Mouse (Mus musculus) macrophage (primary cell): Measurements from ENCODE around the gene Cnbp. TPM values are rescaled to one million over a fixed set of nuclear protein-coding genes. Genes with fewer than 3 reads are reported as not detected.

Experiments used
- H3K27ac ChIP-seq: fragments of 350-480 bp; formaldehyde crosslinking; 2 replicates; pipeline ENCODE4 v1.9.0; 2021
- H3K36me3 ChIP-seq: fragments of 350-480 bp; formaldehyde crosslinking; 2 replicates; pipeline ENCODE4 v1.9.0; 2021; ENCODE audit errors: inconsistent target
- H3K4me3 ChIP-seq: fragments of 350-480 bp; formaldehyde crosslinking; 2 replicates; pipeline ENCODE4 v1.9.0; 2021; ENCODE audit errors: inconsistent target
- H3K79me2 ChIP-seq: fragments of 350-480 bp; formaldehyde crosslinking; 2 replicates; pipeline ENCODE4 v1.9.0; 2021; ENCODE audit errors: inconsistent target
- WGBS: methylation state at CpG from one replicate; pipeline ENCODE4 v1.1.7; 2026; ENCODE audit warnings: inconsistent platforms; ENCODE audit not compliant: missing documents; 5-methylcytosine and 5-hydroxymethylcytosine counted together
- polyA plus RNA-seq: library from polyadenylated mRNA; stranded (reverse); fragments of 250-400 nt; gene quantifications from 3 replicates; pipeline ENCODE4 v1.2.4, GENCODE M21; 2018; ENCODE audit warnings: inconsistent platforms

Cnbp gene
- polyA plus RNA-seq, 1 experiment from 2014 or later = 146 TPM

GRCm38 (mm10) chr6:87806028-87806427 lies 44.9 kb downstream of the Cnbp start:
- H3K4me3 ChIP-seq = no peak overlapping the region
- H3K27ac ChIP-seq = peak overlapping the region; percentile 58
- H3K79me2 ChIP-seq = peaks cover 92% of the 10 kb centered on the region
- no peaks in the 10 kb centered on the region for H3K36me3 ChIP-seq
- WGBS = 0% methylated on average over 2 of the region's 2 CpGs

GRCm38 (mm10) chr6:87805448-87805847 lies 45.5 kb downstream of the Cnbp start:
- H3K4me3 ChIP-seq = no peak overlapping the region
- peak overlapping the region; percentile 58 for H3K27ac ChIP-seq
- WGBS = 91% methylated on average over 7 of the region's 7 CpGs
- H3K79me2 ChIP-seq = peaks cover 92% of the 10 kb centered on the region
- H3K36me3 ChIP-seq = no peaks in the 10 kb centered on the region; the same call in 1 of the 2 replicates

GRCm38 (mm10) chr6:87804886-87805285 lies 46.0 kb downstream of the Cnbp start:
- H3K27ac ChIP-seq = 0 out of 2 replicates have a peak overlapping the region, but pooled peaks have one; percentile 4
- 82% methylated on average over 7 of the region's 7 CpGs for WGBS
- H3K36me3 ChIP-seq = no peaks in the 10 kb centered on the region; the same call in 1 of the 2 replicates
- H3K79me2 ChIP-seq = peaks cover 92% of the 10 kb centered on the region
- no peak overlapping the region for H3K4me3 ChIP-seq

GRCm38 (mm10) chr6:87804036-87804435 lies 46.9 kb downstream of the Cnbp start:
- 67% methylated on average over 1 of the region's 1 CpGs for WGBS
- Histone ChIP-seq H3K27ac (0 out of 2 replicates have a peak overlapping the region, but pooled peaks have one; percentile 4), H3K36me3 (no peaks in the 10 kb centered on the region; the same call in 1 of the 2 replicates), H3K79me2 (peaks cover 96% of the 10 kb centered on the region), H3K4me3 (no peak overlapping the region)

GRCm38 (mm10) chr6:87802462-87802861 lies 48.4 kb downstream of the Cnbp start:
- Histone ChIP-seq H3K4me3 (no peak overlapping the region), H3K27ac (no peak overlapping the region), H3K36me3 (no peaks in the 10 kb centered on the region; the same call in 1 of the 2 replicates), H3K79me2 (peaks cover 96% of the 10 kb centered on the region)
- 52% methylated on average over 4 of the region's 7 CpGs for WGBS

GRCm38 (mm10) chr6:87799576-87799975 lies 51.3 kb downstream of the Cnbp start:
- Histone ChIP-seq H3K27ac (no peak overlapping the region), H3K79me2 (peaks cover 95% of the 10 kb centered on the region), H3K36me3 (peaks cover 3% of the 10 kb centered on the region; the same call in 1 of the 2 replicates), H3K4me3 (no peak overlapping the region)
- WGBS = 96% methylated on average over 6 of the region's 6 CpGs

GRCm38 (mm10) chr6:87797321-87797720 lies 53.6 kb downstream of the Cnbp start:
- Histone ChIP-seq H3K79me2 (peaks cover 72% of the 10 kb centered on the region), H3K27ac (no peak overlapping the region), H3K4me3 (no peak overlapping the region), H3K36me3 (peaks cover 25% of the 10 kb centered on the region)
- WGBS = 85% methylated on average over 2 of the region's 2 CpGs

- peaks cover 33% of the 10 kb centered on the region for H3K36me3 ChIP-seq
- no peak overlapping the region for H3K27ac ChIP-seq
- 90% methylated on average over 6 of the region's 6 CpGs for WGBS
- H3K79me2 ChIP-seq = peaks cover 62% of the 10 kb centered on the region
- H3K4me3 ChIP-seq = no peak overlapping the region
Observed at GRCm38 (mm10) chr6:87796251-87796880, 54.5 kb downstream of the Cnbp start.

GRCm38 (mm10) chr6:87795385-87796150 lies 55.3 kb downstream of the Cnbp start:
- Histone ChIP-seq H3K36me3 (peaks cover 41% of the 10 kb centered on the region), H3K27ac (no peak overlapping the region)
- WGBS = 80% methylated on average over 5 of the region's 6 CpGs

GRCm38 (mm10) chr6:87793821-87794510 lies 56.9 kb downstream of the Cnbp start:
- Histone ChIP-seq H3K4me3 (no peak overlapping the region), H3K36me3 (peaks cover 47% of the 10 kb centered on the region), H3K27ac (no peak overlapping the region), H3K79me2 (peaks cover 38% of the 10 kb centered on the region; the same call in 1 of the 2 replicates)
- WGBS = 97% methylated on average over 10 of the region's 10 CpGs

More at GRCm38 (mm10) chr6:87795385-87796150, 55.3 kb downstream of the Cnbp start:
- peaks cover 55% of the 10 kb centered on the region; the same call in 1 of the 2 replicates for H3K79me2 ChIP-seq
- no peak overlapping the region for H3K4me3 ChIP-seq

Other genes starting within 250 kb of the Cnbp start
- gene Aplf, start 178.9 kb downstream of the Cnbp start, polyA plus RNA-seq = 3.7 to 8.1 TPM (median 7.2 TPM) in 3 replicates
- not detected in 3 replicates for gene Efcc1, start 120.2 kb downstream of the Cnbp start, polyA plus RNA-seq
- 0.19 TPM in 1 of 3 replicates, not detected in the others for gene Gp9, start 73.0 kb downstream of the Cnbp start, polyA plus RNA-seq
- 25.3 to 51.3 TPM (median 35.5 TPM) in 3 replicates for gene Rab43, start 38.9 kb downstream of the Cnbp start, polyA plus RNA-seq
- 2.6 to 20.2 TPM (median 3.1 TPM) in 3 replicates for gene Gm45140, start 15.3 kb downstream of the Cnbp start, polyA plus RNA-seq
- 23.0 to 55.1 TPM (median 40.1 TPM) in 3 replicates for gene Isy1, start 12.3 kb downstream of the Cnbp start, polyA plus RNA-seq
- gene Copg1, start 36.7 kb upstream of the Cnbp start, polyA plus RNA-seq = 36.1 to 45.7 TPM (median 37.8 TPM) in 3 replicates
- gene Hmces, start 62.8 kb upstream of the Cnbp start, polyA plus RNA-seq = 7.1 to 9.6 TPM (median 7.4 TPM) in 3 replicates
- gene H1fx, start 130.5 kb upstream of the Cnbp start, polyA plus RNA-seq = 0.20 to 0.32 TPM in 2 of 3 replicates, not detected in the other
- gene Rab7, start 194.2 kb upstream of the Cnbp start, polyA plus RNA-seq = 571 to 1,341 TPM (median 733 TPM) in 3 replicates
- 109 to 177 TPM (median 163 TPM) in 3 replicates for gene Rpn1, start 233.4 kb upstream of the Cnbp start, polyA plus RNA-seq